Mouse (Mus musculus) mature B cell (primary cell): ENCODE measurements around the gene Ms4a10.

Experiments
- in situ Hi-C: fragments of 300-500 bp; cut with MboI; formaldehyde crosslinking; loops from 2 replicates; pipeline ENCODE4 v1.14.3; 2019

Gene Ms4a10

GRCm38 (mm10) chr19:10959085-10959977, 15.1 kb downstream of the Ms4a10 start:
- in situ Hi-C loops: loop anchor here (10.0 kb wide), 1 partner anchor 245 kb away; no protein-coding TSS in a partner anchor

DNA sequence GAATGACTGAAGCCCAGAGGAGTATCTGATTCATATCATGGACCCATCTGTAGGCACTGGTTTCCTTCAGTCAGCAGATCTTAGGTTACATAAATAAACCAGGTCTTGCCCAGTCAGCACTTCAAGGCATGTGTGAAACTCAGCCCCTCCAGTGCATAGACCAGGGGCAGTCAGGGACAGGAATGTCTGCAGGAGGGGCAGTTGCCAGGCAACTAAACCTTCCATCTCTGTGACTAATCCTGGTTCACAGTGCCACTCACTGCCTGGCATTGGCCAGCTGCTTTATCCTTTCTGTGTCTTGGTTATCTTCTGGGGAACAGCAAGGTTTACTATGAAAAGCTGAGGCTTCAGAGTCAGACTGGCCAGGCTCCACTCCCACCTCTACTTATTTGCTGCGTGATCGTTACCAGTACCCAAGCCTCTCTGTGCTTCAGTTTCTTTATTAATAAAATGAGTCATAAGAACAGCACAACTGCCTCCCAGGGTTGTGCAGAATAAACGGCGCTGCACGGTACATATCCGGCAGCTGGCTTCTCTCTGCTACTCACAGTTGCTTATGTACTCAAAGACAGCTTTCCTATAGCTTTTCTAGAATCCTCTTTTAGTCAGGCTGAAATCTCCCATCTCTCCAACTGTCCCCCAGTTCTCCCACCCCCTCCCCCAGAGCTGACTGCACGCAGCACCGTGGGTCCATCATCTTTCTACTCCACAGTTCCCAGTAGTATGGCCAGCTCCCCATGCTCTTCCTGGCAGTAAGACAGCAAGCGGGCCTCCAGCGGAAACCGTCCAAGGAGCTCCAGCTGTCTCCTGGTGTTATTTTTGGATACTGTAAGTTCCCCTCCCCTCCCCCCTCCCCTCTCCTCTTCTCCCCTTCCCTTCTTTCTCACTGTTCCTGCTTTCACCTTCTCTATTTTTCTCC, 22.2 kb downstream of the Ms4a10 start:
- in situ Hi-C loops: loop anchor here (10.0 kb wide), 1 partner anchor 237 kb away; no protein-coding TSS in a partner anchor

DNA sequence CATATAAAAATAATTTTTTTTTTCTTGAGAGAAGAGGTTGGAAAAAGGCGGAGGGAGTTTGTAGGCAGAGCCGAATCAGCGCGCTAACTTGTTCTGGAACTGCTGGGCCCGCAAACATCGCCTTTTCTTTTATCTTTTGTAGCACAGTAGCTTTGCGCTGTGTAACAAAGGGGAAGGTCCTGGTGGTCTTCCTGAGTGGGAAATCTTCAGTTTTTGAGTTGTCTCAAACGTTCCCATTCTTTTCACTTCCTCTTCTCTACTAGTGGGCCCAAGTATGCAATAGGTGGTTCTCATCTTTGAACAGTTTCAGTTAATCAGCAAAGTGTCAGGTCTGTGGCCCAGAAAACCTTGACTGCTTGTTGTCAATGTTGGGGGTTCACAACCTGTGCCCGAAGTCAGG, 24.9 kb downstream of the Ms4a10 start:
- in situ Hi-C loops: no loop called here

DNA sequence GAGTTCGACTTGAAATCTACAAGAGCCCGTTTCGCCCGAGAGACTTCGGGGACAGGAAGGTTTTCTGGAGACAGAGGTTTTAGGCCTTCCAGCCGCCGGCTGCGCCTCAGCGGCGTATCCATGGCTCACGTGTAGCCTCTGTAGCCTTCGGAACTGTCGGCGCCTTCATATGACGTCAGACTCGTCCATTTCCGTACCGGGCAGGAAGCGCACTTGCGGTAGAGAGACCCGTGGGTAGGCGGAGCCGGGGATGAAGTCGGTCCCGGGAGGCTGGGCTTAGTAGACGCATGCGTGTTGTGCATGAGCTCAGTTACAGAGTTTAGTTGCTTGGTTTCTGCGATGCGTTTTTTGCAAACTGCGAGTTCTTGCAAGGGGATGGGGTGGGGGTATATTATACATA, 25.4 kb downstream of the Ms4a10 start, which contains the start of gene Ccdc86:
Gene Ccdc86 (minus strand): TSS at position 155 of the 400 bp plus-strand sequence.
- in situ Hi-C loops: no loop called here

DNA sequence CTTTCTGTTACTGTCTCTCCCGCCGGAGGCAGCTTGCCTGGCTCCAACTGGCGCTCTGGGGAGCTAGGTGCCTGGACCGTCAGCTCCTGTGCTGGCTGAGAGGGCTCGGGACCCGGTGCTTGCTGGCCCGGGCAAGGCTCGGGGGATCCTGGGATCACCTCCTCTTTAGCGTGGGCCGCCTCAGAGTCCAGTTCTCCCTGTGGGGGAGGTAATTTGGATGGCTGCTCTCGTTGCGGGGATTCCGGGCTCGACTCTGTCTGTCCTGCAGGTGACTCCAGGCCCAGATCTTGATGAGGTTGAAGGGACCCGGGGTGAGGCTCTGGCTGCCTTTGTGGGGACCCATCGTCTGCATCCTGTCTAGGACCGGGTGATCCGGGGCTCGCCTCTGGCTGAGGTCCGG, 26.1 kb downstream of the Ms4a10 start:
- in situ Hi-C loops: no loop called here

GRCm38 (mm10) chr19:10947219-10947618, 27.3 kb downstream of the Ms4a10 start:
- in situ Hi-C loops: no loop called here

GRCm38 (mm10) chr19:10946506-10946905, 28.0 kb downstream of the Ms4a10 start:
- in situ Hi-C loops: no loop called here

GRCm38 (mm10) chr19:10943955-10944354, 30.5 kb downstream of the Ms4a10 start:
- in situ Hi-C loops: no loop called here

DNA sequence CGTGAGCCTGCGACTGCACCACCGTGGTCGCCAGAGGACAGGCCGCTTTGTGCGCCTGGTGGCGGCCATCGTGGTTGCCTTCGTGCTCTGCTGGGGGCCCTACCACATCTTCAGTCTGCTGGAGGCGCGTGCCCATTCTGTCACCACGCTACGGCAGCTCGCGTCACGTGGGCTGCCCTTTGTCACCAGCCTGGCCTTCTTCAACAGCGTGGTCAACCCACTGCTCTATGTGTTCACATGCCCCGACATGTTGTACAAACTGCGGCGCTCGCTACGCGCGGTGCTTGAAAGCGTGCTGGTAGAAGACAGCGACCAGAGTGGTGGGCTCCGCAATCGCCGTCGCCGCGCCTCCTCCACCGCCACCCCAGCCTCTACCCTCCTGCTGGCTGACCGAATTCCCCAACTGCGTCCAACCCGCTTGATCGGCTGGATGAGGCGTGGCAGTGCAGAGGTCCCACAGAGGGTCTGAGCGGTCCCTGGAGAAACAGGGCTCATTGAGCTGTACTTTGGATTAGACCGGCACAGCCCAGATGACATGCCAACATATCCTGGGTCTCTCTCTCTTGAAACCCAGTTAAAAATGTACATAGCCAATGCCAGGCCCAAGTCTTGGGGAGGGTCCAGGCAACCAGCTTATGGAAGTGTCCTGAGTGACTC, 33.5 kb downstream of the Ms4a10 start:
- in situ Hi-C loops: no loop called here

GRCm38 (mm10) chr19:10940097-10940800, 34.2 kb downstream of the Ms4a10 start:
- in situ Hi-C loops: no loop called here

- in situ Hi-C loops: no loop called here
These were observed 35.7 kb downstream of the Ms4a10 start for GRCm38 (mm10) chr19:10938771-10939170.

- in situ Hi-C loops: no loop called here
These were observed 37.3 kb downstream of the Ms4a10 start, which contains the start of gene Ptgdr2 for GRCm38 (mm10) chr19:10937110-10937563. Gene Ptgdr2 (plus strand): TSS chr19:10937160.

DNA sequence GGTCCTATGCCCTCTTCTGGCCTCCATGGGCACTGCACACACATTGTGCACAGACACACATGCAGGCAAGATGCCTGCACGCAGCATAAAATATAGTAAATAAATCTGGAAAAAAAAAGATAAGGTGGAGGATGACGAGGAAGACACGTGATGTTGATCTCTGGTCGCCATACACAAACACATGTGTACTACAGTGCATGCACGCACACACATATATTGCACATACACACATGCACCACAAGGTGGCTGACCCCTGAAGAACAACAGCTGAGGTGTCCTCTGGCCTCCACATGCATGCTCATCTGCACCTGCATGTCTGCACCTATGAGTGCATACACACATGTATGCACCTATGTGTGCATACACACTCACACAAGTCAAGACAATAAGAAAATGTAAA, 38.4 kb downstream of the Ms4a10 start:
- in situ Hi-C loops: no loop called here

DNA sequence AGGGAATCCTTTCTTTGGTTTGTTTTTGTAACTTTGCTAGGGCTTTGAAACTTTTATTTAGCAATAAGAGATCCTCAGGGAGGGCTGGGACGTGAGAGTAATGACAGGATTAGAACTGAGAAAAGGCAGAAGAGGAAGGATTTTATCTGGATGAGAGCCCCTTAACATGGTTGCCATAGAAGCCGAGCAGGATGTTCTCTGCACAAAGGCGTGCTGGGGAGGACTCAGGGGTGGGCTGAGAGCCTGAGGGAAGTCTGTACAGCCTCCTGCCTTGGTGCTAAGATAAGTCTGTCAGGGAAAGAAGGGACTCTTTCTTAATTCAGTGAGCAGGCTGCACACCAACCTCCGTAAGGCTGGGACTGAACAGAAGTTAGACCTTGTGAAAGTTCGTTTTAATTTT, 39.4 kb downstream of the Ms4a10 start:
- in situ Hi-C loops: no loop called here

- in situ Hi-C loops: no loop called here
These were observed 43.8 kb downstream of the Ms4a10 start for GRCm38 (mm10) chr19:10930641-10931040.

DNA sequence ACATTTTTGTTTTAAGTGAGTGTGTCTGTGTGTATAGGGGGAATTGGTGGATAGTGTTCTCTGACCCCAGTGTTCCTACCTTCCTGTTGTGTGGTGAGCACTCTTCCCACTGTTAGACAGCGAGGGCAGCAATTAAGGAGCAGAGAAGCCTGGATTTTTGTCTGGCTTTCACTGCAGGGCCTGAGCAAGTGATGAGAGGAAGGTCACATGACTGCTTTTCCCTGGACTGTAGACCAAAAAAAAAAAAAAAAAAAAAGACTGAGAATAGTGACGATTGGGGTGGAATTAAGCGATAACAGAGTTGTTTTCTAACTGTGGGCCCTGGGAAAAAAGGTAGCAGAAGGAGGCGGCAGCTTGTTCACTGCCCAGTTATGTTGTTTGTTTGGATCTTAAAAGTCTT, 47.8 kb downstream of the Ms4a10 start:
- in situ Hi-C loops: no loop called here

DNA sequence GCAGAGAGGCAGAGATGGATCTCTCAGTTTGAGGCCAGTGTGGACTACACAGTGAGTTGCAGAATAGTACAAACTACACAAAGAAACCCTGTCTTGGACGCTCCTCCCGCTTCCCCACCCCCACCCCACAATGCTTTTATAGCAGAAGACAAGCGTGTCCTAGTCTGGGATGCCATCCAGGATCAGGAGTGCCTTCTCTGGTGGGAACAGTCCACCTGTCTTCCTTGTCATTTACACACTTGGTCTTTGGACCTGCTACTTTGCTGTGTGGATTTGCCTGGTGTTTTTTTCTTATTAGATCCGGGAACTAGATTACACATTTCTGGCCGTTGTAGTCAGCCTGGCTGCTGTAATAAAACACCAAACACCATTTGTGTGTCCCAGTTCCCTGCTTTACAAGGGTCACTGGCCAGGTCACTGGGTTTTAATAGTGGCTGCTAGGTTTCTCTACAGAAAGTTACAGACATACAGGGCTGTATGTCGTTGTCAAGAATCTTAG, 48.3 kb downstream of the Ms4a10 start:
- in situ Hi-C loops: no loop called here

DNA sequence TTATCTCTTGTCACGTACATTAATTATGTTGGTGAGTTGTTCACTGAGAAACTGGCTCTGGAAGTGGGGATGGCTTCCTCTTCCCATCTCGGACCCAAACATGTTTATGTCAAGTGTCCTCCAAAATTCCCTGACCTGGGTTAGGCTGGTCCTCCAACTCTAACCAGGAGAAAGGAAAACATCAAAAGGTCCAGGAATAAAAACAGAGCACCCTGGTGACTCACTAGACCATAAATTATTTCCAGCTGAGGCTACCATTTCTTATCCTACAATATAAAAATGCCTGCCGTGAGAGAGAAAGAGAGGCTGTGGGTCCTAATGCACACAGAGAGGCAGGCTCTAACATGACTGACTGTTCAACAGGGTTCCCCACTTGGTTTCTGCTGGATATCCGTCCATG, 50.2 kb downstream of the Ms4a10 start:
- in situ Hi-C loops: no loop called here

DNA sequence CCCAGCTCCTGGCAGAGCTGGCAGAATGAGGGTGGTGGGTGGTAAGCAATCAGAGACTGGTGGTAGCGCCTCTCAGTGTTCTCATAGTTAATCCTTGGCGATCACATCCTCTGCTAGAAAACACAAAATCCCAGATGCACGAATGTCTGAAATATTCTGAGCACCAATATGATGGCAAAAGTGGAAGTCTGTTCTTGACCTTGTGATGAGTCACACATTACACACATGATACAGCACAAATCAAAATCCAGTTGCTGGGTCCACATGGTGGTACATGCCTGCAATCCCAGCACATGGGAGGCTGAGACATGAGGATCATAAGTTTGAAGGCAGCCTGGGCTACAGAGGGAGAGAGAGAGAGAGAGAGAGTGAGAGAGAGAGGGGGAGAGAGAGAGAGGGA, 53.4 kb downstream of the Ms4a10 start:
- in situ Hi-C loops: no loop called here

GRCm38 (mm10) chr19:10920532-10920931, 53.9 kb downstream of the Ms4a10 start, which contains the start of gene Zp1:
Gene Zp1 (minus strand): TSS chr19:10920632.
- in situ Hi-C loops: no loop called here
